Mouse (Mus musculus): ENCODE data around the gene Entpd7.

- TF ChIP-seq CTCF (IDR thresholded peaks at IDR 0.05; ENCODE audit: control insufficient read depth, insufficient read depth, insufficient read length) (no peak), USF1 (IDR thresholded peaks at IDR 0.05; ENCODE audit: low read depth) (no peak), MAX (IDR thresholded peaks at IDR 0.05) (no peak), FOSL1 (IDR thresholded peaks at IDR 0.05; ENCODE audit: insufficient read depth, low read length, poor library complexity, severe bottlenecking) (no peak), MYOG (IDR thresholded peaks at IDR 0.05; ENCODE audit: control insufficient read depth, extremely low read depth, insufficient read length) (no peak), MYOD1 (IDR thresholded peaks at IDR 0.05; ENCODE audit: control insufficient read depth, insufficient read length, low read depth) (no peak), CEBPB (IDR thresholded peaks at IDR 0.05; ENCODE audit: low read depth) (no peak)
Observed at GRCm38 (mm10) chr19:43699763-43700155, 10.3 kb downstream of the Entpd7 start.

Data from C2C12 (cell line).